ENCODE assay signal across 18 mouse cellular contexts in the genomic region with DNA sequence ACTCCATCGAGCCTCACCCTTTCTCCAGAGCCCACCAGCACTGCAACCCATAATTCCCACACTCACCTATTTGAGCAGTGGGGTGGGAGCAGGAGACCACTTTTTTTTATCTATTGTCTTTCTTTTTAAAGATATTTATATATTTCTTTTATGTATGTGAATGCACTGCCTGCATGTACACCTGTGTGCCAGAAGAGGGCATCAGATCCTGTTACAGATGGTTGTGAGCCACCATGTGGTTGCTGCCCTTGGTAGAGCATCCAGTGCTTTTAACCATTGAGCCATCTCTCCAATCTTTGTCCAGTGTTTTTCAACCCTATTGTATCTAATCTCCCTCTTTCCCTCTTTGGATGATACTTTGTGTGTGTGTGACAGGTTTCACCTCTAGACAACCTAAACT.
A peak's percentile ranks its signal among the peaks of the same experiment; 100 is the strongest.
DNase-seq lines count a peak whose midpoint lies in the region; ATAC-seq and TF ChIP-seq lines count a peak whose summit lies in the region.
"Had no signal": no experiment of that assay in that cellular context is flagged by ENCODE, and none has a peak within 500 bp of the region (broad histone marks: within the 10 kb centered on the region; RNA-seq: fewer than 3 reads in every experiment).

No protein-coding gene starts in this region.

- no peaks in the 10 kb centered on the region for H3K9me3 ChIP-seq in liver, embryonic 14.5 days (ENCODE audit: control insufficient read depth, low read length)
- no peaks in the 10 kb centered on the region for H3K9me3 ChIP-seq in liver, embryonic 12.5 days (replicated peaks)
- no peaks in the 10 kb centered on the region for H3K9me3 ChIP-seq in ES-Bruce4 (replicated peaks; ENCODE audit: control insufficient read depth, insufficient read depth, low read length, poor library complexity, severe bottlenecking)
- H3K9me3 ChIP-seq: midbrain, embryonic 15.5 days; neural tube, embryonic 13.5 days had no signal

- peak; percentile 40 for TF ChIP-seq CTCF in gastrocnemius, adult 2 months (IDR thresholded peaks at IDR 0.05)
- TF ChIP-seq CTCF in liver, embryonic 14.5 days (IDR thresholded peaks at IDR 0.05; ENCODE audit: low read depth), result peak; percentile 53
- TF ChIP-seq CTCF in ES-Bruce4 (IDR thresholded peaks at IDR 0.05; ENCODE audit: low read depth, low read length), result peak; percentile 46
- TF ChIP-seq CTCF in embryonic fibroblast, embryonic 13.5 days (IDR thresholded peaks at IDR 0.05; ENCODE audit: borderline replicate concordance, insufficient read depth, low read length), result 0 out of 2 replicates have a peak, but pooled peaks have one; percentile 20

- WGBS in liver, embryonic 14.5 days (ENCODE audit: insufficient replicate concordance), result 75% methylated on average over 1 of the region's 1 CpGs
- 90% methylated on average over 1 of the region's 1 CpGs for WGBS in liver, embryonic 12.5 days (ENCODE audit: insufficient replicate concordance)

- TF ChIP-seq POLR2A in ES-Bruce4 (IDR thresholded peaks at IDR 0.05; ENCODE audit: insufficient read depth, low read length), result no peak
- TF ChIP-seq POLR2A in embryonic fibroblast, embryonic 13.5 days (IDR thresholded peaks at IDR 0.05; ENCODE audit: low read depth, low read length), result no peak

- ATAC-seq in liver, embryonic 14.5 days (ENCODE audit: insufficient read depth), result no peak
- ATAC-seq in liver, embryonic 12.5 days, result no peak
- ATAC-seq: midbrain, embryonic 15.5 days had no signal

- H3K27me3 ChIP-seq in liver, embryonic 14.5 days (ENCODE audit: control insufficient read depth, insufficient read depth, low read length), result no peaks in the 10 kb centered on the region
- no peaks in the 10 kb centered on the region for H3K27me3 ChIP-seq in liver, embryonic 12.5 days (replicated peaks)
- H3K27me3 ChIP-seq in ES-Bruce4 (ENCODE audit: control insufficient read depth, insufficient read depth, low read length, poor library complexity, severe bottlenecking), result no peaks in the 10 kb centered on the region
- H3K27me3 ChIP-seq: midbrain, embryonic 15.5 days; neural tube, embryonic 13.5 days had no signal

- intact Hi-C loops in gastrocnemius, adult 2 months (cut with DNase I), result no loop called here

- DNase-seq in gastrocnemius, adult 2 months, result no peak
- no peak for DNase-seq in gastrocnemius, adult 18-20 months (ENCODE audit: low spot score)
- DNase-seq in liver, embryonic 14.5 days (ENCODE audit: low read depth in 3 of 3, low spot score in 3 of 3), result no peak
- no peak for DNase-seq in thymus, postnatal 36 days
- DNase-seq in frontal cortex, adult 2 months (ENCODE audit: extremely low spot score in 1 of 2, low spot score in 1 of 2), result no peak
- DNase-seq: adrenal gland, adult 8-10 months; B cell, adult 2 months; cerebellum, postnatal 10 days; kidney, postnatal 25 days; layer of hippocampus, postnatal 36 days; right cerebral cortex, postnatal 4 days; thymus, postnatal 14 days had no signal

- H3K36me3 ChIP-seq in liver, embryonic 14.5 days (replicated peaks; ENCODE audit: control insufficient read depth, insufficient read depth, low read depth), result no peaks in the 10 kb centered on the region
- H3K36me3 ChIP-seq in liver, embryonic 12.5 days, result no peaks in the 10 kb centered on the region
- H3K36me3 ChIP-seq in ES-Bruce4 (ENCODE audit: control insufficient read depth, insufficient read depth, low read length, poor library complexity, severe bottlenecking), result no peaks in the 10 kb centered on the region
- H3K36me3 ChIP-seq: midbrain, embryonic 15.5 days; neural tube, embryonic 13.5 days had no signal

- no peak overlapping the region for H3K4me2 ChIP-seq in liver, embryonic 14.5 days (ENCODE audit: low read depth)
- no peak overlapping the region for H3K4me2 ChIP-seq in liver, embryonic 12.5 days
- H3K4me2 ChIP-seq: midbrain, embryonic 15.5 days; neural tube, embryonic 13.5 days had no signal

- H3K9ac ChIP-seq in liver, embryonic 14.5 days (replicated peaks), result no peak overlapping the region
- H3K9ac ChIP-seq in liver, embryonic 12.5 days, result no peak overlapping the region
- H3K9ac ChIP-seq in ES-Bruce4 (ENCODE audit: low read depth, poor library complexity, severe bottlenecking), result no peak overlapping the region
- H3K9ac ChIP-seq: midbrain, embryonic 15.5 days; neural tube, embryonic 13.5 days had no signal

- TF ChIP-seq EP300 in liver, embryonic 14.5 days (IDR thresholded peaks at IDR 0.05; ENCODE audit: low read depth), result no peak
- no peak for TF ChIP-seq EP300 in ES-Bruce4 (IDR thresholded peaks at IDR 0.05; ENCODE audit: insufficient read depth, low read depth, low read length)

- H3K4me1 ChIP-seq in liver, embryonic 14.5 days (replicated peaks; ENCODE audit: control insufficient read depth in 2 of 2, insufficient read depth in 2 of 2, low read length in 1 of 2), result no peaks in the 10 kb centered on the region
- H3K4me1 ChIP-seq in liver, embryonic 12.5 days, result no peaks in the 10 kb centered on the region
- H3K4me1 ChIP-seq in ES-Bruce4 (ENCODE audit: control insufficient read depth, insufficient read depth, low read length), result no peaks in the 10 kb centered on the region
- no peaks in the 10 kb centered on the region for H3K4me1 ChIP-seq in embryonic fibroblast, embryonic 13.5 days (ENCODE audit: control insufficient read depth, insufficient read depth, low read length)

- H3K4me3 ChIP-seq in gastrocnemius, adult 2 months, result no peak overlapping the region
- H3K4me3 ChIP-seq in liver, embryonic 14.5 days (ENCODE audit: insufficient read depth in 1 of 2, low read depth in 2 of 2, low read length in 2 of 2), result no peak overlapping the region
- no peak overlapping the region for H3K4me3 ChIP-seq in liver, embryonic 12.5 days
- H3K4me3 ChIP-seq in ES-Bruce4 (ENCODE audit: low read depth, low read length), result no peak overlapping the region
- no peak overlapping the region for H3K4me3 ChIP-seq in embryonic fibroblast, embryonic 13.5 days (ENCODE audit: insufficient read depth, low read length)
- H3K4me3 ChIP-seq: midbrain, embryonic 15.5 days; neural tube, embryonic 13.5 days had no signal

- no peak overlapping the region for H3K27ac ChIP-seq in gastrocnemius, adult 2 months
- H3K27ac ChIP-seq in liver, embryonic 14.5 days, result no peak overlapping the region
- no peak overlapping the region for H3K27ac ChIP-seq in liver, embryonic 12.5 days
- H3K27ac ChIP-seq in ES-Bruce4 (ENCODE audit: insufficient read depth, low read length), result no peak overlapping the region
- H3K27ac ChIP-seq in embryonic fibroblast, embryonic 13.5 days (ENCODE audit: insufficient read depth, low read length), result no peak overlapping the region
- H3K27ac ChIP-seq: macrophage; midbrain, embryonic 15.5 days; neural tube, embryonic 13.5 days had no signal
